ENCODE assay signal across 21 mouse cellular contexts in the genomic region with DNA sequence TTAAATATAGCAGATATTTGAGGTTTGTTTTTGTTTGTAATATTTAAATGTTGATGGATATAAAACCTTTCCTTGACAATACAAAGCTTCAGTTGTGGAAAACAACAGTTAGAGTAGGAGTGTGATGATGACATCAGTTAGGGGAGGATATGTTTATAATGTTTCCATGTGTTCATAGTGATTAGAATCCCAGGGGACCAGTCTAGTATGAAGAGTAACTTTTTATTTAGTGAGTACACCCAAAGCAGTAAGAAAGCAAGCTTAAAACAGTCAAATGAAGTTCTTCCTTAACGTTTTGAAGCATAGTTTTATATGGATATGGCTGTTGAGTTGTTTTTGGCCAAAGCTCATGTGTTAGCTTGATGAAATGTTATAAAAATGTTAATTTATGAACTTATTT.
"Had no signal": no experiment of that assay in that cellular context is flagged by ENCODE, and none has a peak within 500 bp of the region (broad histone marks: within the 10 kb centered on the region; RNA-seq: fewer than 3 reads in every experiment).

No protein-coding gene starts in this region.

- H3K4me2 ChIP-seq: heart, embryonic 12.5 days; hindbrain, embryonic 12.5 days; hindbrain, embryonic 14.5 days; intestine, embryonic 15.5 days; limb, embryonic 13.5 days; limb, embryonic 15.5 days; liver, embryonic 12.5 days had no signal

- ATAC-seq: hindbrain, embryonic 16.5 days; inflammation-experienced regulatory T-cells, adult 6 months; intestine, embryonic 15.5 days; intestine, postnatal 0 days; liver, embryonic 12.5 days had no signal

- H3K4me3 ChIP-seq: heart, embryonic 12.5 days; hindbrain, embryonic 10.5 days; hindbrain, embryonic 12.5 days; intestine, embryonic 15.5 days; layer of hippocampus, adult 2 months; limb, embryonic 13.5 days; limb, embryonic 15.5 days; liver, embryonic 12.5 days had no signal

- H3K27ac ChIP-seq: hindbrain, embryonic 10.5 days; hindbrain, embryonic 12.5 days; hindbrain, embryonic 14.5 days; intestine, embryonic 15.5 days; layer of hippocampus, adult 2 months; limb, embryonic 13.5 days; limb, embryonic 15.5 days; liver, embryonic 12.5 days; liver, embryonic 14.5 days had no signal

- H3K36me3 ChIP-seq: hindbrain, embryonic 12.5 days; intestine, embryonic 15.5 days; limb, embryonic 15.5 days; liver, embryonic 12.5 days had no signal

- H3K4me1 ChIP-seq: hindbrain, embryonic 10.5 days; hindbrain, embryonic 12.5 days; intestine, embryonic 15.5 days; limb, embryonic 13.5 days; limb, embryonic 15.5 days had no signal

- DNase-seq: gastrocnemius, postnatal 25 days; heart, postnatal 4 days; kidney, adult 18-20 months; kidney, adult 8-10 months; kidney, postnatal 14 days; kidney, postnatal 36 days; layer of hippocampus, postnatal 36 days; left cerebral cortex, postnatal 4 days had no signal

- H3K27me3 ChIP-seq: heart, embryonic 12.5 days; hindbrain, embryonic 12.5 days; intestine, embryonic 15.5 days; limb, embryonic 13.5 days; limb, embryonic 15.5 days; liver, embryonic 12.5 days had no signal

- H3K9ac ChIP-seq: heart, embryonic 12.5 days; hindbrain, embryonic 12.5 days; hindbrain, embryonic 14.5 days; intestine, embryonic 15.5 days; limb, embryonic 13.5 days; limb, embryonic 15.5 days; liver, embryonic 12.5 days; liver, embryonic 14.5 days had no signal

- H3K9me3 ChIP-seq: heart, embryonic 12.5 days; hindbrain, embryonic 10.5 days; hindbrain, embryonic 12.5 days; intestine, embryonic 15.5 days; limb, embryonic 13.5 days; limb, embryonic 15.5 days; liver, embryonic 12.5 days had no signal
